Mouse (Mus musculus) megakaryocyte, embryonic 14.5 days (primary cell): ENCODE data around the gene Pomt1.

Source experiments
- FLI1 ChIP-seq: IDR thresholded peaks from 2 replicates; pipeline ENCODE4 v1.6.1; 2012; ENCODE audit warnings: low read length, inconsistent platforms, mixed read lengths
- GATA1 ChIP-seq: IDR thresholded peaks from 3 replicates; pipeline ENCODE4 v1.6.1; 2012; ENCODE audit warnings: mixed read lengths, low read length, inconsistent platforms, borderline replicate concordance

GRCm38 (mm10) chr2:32218113-32218512 is 18.3 kb upstream of the Pomt1 start:
- TF ChIP-seq GATA1 = no peak
- TF ChIP-seq FLI1 = no peak
